ENCODE assay signal across 26 mouse cellular contexts in genomic region chr9:65262641-65263120, GRCm38 (mm10). TPM values are rescaled to one million over a fixed set of nuclear protein-coding genes. Genes with fewer than 3 reads are reported as not detected.
A peak's percentile ranks its signal among the peaks of the same experiment; 100 is the strongest.
DNase-seq lines count a peak whose midpoint lies in the region; ATAC-seq and TF ChIP-seq lines count a peak whose summit lies in the region.
"Had no signal": no experiment of that assay in that cellular context is flagged by ENCODE, and none has a peak within 500 bp of the region (broad histone marks: within the 10 kb centered on the region; RNA-seq: fewer than 3 reads in every experiment).

No protein-coding gene starts in this region.

- H3K36me3 ChIP-seq in heart, embryonic 11.5 days (ENCODE audit: control insufficient read depth, insufficient read depth, low read length): no peaks in the 10 kb centered on the region
- no peaks in the 10 kb centered on the region for H3K36me3 ChIP-seq in limb, embryonic 10.5 days
- H3K36me3 ChIP-seq: embryonic facial prominence, embryonic 13.5 days; embryonic facial prominence, embryonic 15.5 days; forebrain, embryonic 10.5 days; forebrain, embryonic 12.5 days; G1E had no signal

- H3K27ac ChIP-seq in gastrocnemius, adult 2 months: peak overlapping the region; percentile 58
- no peak overlapping the region for H3K27ac ChIP-seq in heart, embryonic 11.5 days (ENCODE audit: low read depth, low read length)
- H3K27ac ChIP-seq in limb, embryonic 10.5 days: peak overlapping the region; percentile 6; the same call in 1 of the 2 replicates
- H3K27ac ChIP-seq: embryonic facial prominence, embryonic 13.5 days; embryonic facial prominence, embryonic 15.5 days; forebrain, embryonic 10.5 days; forebrain, embryonic 12.5 days had no signal

- H3K4me1 ChIP-seq in heart, embryonic 11.5 days (ENCODE audit: control insufficient read depth, insufficient read depth, low read length): no peaks in the 10 kb centered on the region
- H3K4me1 ChIP-seq in limb, embryonic 10.5 days: peaks cover 17% of the 10 kb centered on the region

- intact Hi-C loops in gastrocnemius, adult 2 months (cut with DNase I): no loop called here
- intact Hi-C loops in gastrocnemius, postnatal 36 days (cut with DNase I): no loop called here

- no peaks in the 10 kb centered on the region for H3K27me3 ChIP-seq in heart, embryonic 11.5 days (ENCODE audit: control insufficient read depth, insufficient read depth, low read length)
- no peaks in the 10 kb centered on the region for H3K27me3 ChIP-seq in limb, embryonic 10.5 days (ENCODE audit: low read depth, poor library complexity, severe bottlenecking)
- H3K27me3 ChIP-seq: embryonic facial prominence, embryonic 13.5 days; embryonic facial prominence, embryonic 15.5 days; Patski had no signal

- H3K4me2 ChIP-seq in heart, embryonic 11.5 days: no peak overlapping the region
- H3K4me2 ChIP-seq: embryonic facial prominence, embryonic 13.5 days; embryonic facial prominence, embryonic 15.5 days; forebrain, embryonic 12.5 days had no signal

- no peaks in the 10 kb centered on the region for H3K9me3 ChIP-seq in heart, embryonic 11.5 days (replicated peaks; ENCODE audit: control insufficient read depth, low read length)
- no peaks in the 10 kb centered on the region for H3K9me3 ChIP-seq in limb, embryonic 10.5 days (replicated peaks)
- H3K9me3 ChIP-seq: embryonic facial prominence, embryonic 13.5 days; embryonic facial prominence, embryonic 15.5 days; forebrain, embryonic 10.5 days; forebrain, embryonic 12.5 days; G1E had no signal

- no peak for DNase-seq in gastrocnemius, adult 2 months
- no peak for DNase-seq in gastrocnemius, postnatal 36 days
- peak; percentile 32 to 53 for DNase-seq in heart, adult 9 months (ENCODE audit: low spot score in 2 of 2)
- DNase-seq in limb, embryonic 10.5 days (ENCODE audit: low spot score): no peak
- DNase-seq: adrenal gland, adult 8-10 months; adrenal gland, postnatal 14 days; adrenal gland, postnatal 36 days; B cell, adult 2 months; cerebellum, adult 11-12 months; cerebellum, adult 9-10 months; cerebellum, postnatal 14 days; cerebellum, postnatal 36 days; embryo, embryonic 11 days had no signal

- 90% methylated on average over 3 of the region's 3 CpGs for WGBS in heart, embryonic 11.5 days (ENCODE audit: insufficient replicate concordance)
- WGBS in limb, embryonic 10.5 days: 98% methylated on average over 3 of the region's 3 CpGs

- no peak for TF ChIP-seq CTCF in gastrocnemius, adult 2 months (IDR thresholded peaks at IDR 0.05)

- ATAC-seq in heart, embryonic 11.5 days (replicated peaks; ENCODE audit: insufficient number of reproducible peaks, low FRiP score, low TSS enrichment): no peak
- ATAC-seq: activated CD4-positive, CD25-positive, alpha-beta regulatory T cell, adult 4 months; CD4-positive, CD25-positive, alpha-beta regulatory T cell, adult 4 months; forebrain, embryonic 14.5 days; forebrain, embryonic 16.5 days; Patski had no signal

- no peak overlapping the region for H3K9ac ChIP-seq in heart, embryonic 11.5 days (ENCODE audit: low read depth, low read length)
- H3K9ac ChIP-seq: embryonic facial prominence, embryonic 13.5 days; embryonic facial prominence, embryonic 15.5 days; forebrain, embryonic 12.5 days had no signal

- no peak overlapping the region for H3K4me3 ChIP-seq in gastrocnemius, adult 2 months
- no peak overlapping the region for H3K4me3 ChIP-seq in heart, embryonic 11.5 days (ENCODE audit: low read depth, low read length)
- H3K4me3 ChIP-seq in limb, embryonic 10.5 days: no peak overlapping the region
- H3K4me3 ChIP-seq: embryonic facial prominence, embryonic 13.5 days; embryonic facial prominence, embryonic 15.5 days; erythroblast, embryonic 14.5 days; forebrain, embryonic 10.5 days; forebrain, embryonic 12.5 days had no signal

RNA-seq across cellular contexts. Expression of gene Cilp, which starts 2.3 kb away (rescaled TPM):
- total RNA-seq in gastrocnemius, adult 2 months (2021): 10 to 100 TPM; 13.0 to 35.4 TPM
- 10 to 100 TPM; 13.6 to 24.2 TPM for total RNA-seq in gastrocnemius, postnatal 36 days (2021)
- polyA plus RNA-seq in heart, embryonic 11.5 days (2014; fragmentation: Nextera tagmentation; extraction: Ambion mirVana): 0.14 TPM in 1 of 2 replicates, not detected in the other
- 0.05 and 0.06 TPM in 2 replicates for polyA plus RNA-seq in limb, embryonic 10.5 days (2016; fragmentation: Nextera tagmentation; extraction: Ambion mirVana)
- total RNA-seq: CH12.LX had no signal
- polyA plus RNA-seq: activated CD4-positive, CD25-positive, alpha-beta regulatory T cell, adult 4 months; CD4-positive, CD25-positive, alpha-beta regulatory T cell, adult 4 months; erythroblast, embryonic 14.5 days; forebrain, embryonic 10.5 days; G1E; Patski had no signal

RNA-seq across cellular contexts. Expression of gene Clpx, which starts 31.4 kb away (rescaled TPM):
- total RNA-seq in gastrocnemius, adult 2 months (2021): 10 to 100 TPM; 54.0 to 72.6 TPM
- 10 to 100 TPM; 46.9 to 65.0 TPM for total RNA-seq in gastrocnemius, postnatal 36 days (2021)
- 42.9 and 50.6 TPM in 2 replicates for polyA plus RNA-seq in heart, embryonic 11.5 days (2014; fragmentation: Nextera tagmentation; extraction: Ambion mirVana)
- 45.5 and 52.7 TPM in 2 replicates for polyA plus RNA-seq in limb, embryonic 10.5 days (2016; fragmentation: Nextera tagmentation; extraction: Ambion mirVana)

Comparison
In these comparisons a context has a peak if more than half of its experiments do, and no peak if none do; other contexts are left out.
1. DNase-seq: peak in heart, adult 9 months (2 of 2); none in gastrocnemius, adult 2 months (single experiment), gastrocnemius, postnatal 36 days (0 of 2) and limb, embryonic 10.5 days (single experiment).